Mouse (Mus musculus): ENCODE data around the gene Ngfr.
A peak's percentile ranks its signal among the peaks of the same experiment; 100 is the strongest.

Ngfr gene

DNA sequence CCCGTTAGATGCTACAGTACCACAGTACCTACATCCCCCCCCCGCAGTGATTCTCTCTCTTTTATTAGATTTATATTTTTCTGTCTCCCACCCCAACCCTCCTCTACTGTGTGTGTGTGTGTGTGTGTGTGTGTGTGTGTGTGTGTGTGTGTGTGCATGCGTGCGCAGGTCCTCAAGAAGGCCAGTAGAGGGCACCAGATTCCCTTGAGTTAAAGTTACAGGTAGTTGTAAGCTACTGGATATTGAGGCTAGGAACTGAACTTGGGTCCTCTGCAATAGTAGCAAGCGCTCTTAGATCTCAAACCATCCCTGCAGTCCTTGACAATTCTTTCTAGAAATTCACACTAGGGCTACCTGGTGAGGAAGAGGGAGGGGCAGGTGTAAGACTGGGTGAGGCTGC lies 23.7 kb downstream of the Ngfr start:
- no peak for DNase-seq

DNA sequence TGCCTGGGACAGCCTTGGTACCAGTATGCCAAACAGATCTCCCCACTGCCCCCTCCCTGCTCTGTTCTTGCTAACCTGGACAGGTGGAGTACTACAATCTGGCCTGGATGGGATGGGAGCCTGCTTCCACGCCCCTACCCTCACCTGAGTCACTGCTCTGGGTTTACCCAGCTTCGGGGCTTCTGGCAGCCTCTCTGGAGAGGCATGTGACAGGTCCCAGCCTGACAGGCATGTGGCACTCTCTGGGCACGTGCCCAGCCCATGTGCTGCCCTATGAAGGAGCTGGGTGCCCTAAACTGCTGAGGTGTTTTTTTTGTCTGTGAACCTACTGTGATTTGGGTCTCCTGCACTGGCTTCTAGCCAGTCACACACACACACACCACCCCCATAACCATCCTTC lies 26.8 kb downstream of the Ngfr start:
- no peak for DNase-seq

DNA sequence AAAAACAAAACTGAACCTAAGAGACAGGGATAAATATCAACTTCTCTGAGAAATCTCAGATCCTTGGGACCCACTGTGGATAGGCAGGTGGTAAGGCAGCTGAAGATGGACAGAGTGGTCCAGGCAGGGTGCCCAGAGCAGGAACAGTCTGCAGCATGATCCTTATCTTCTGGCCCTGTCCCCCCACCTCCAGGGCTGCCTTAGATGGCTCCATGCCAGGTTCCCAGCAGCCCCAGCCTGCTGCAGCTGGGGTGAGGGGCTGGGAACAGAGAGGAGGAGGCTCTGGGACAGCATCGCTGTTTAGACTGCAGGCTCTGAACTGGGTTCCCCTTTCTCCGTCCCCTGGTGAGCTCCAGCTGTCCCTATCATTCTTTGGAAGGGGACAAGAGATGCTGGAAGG lies 27.8 kb downstream of the Ngfr start:
- no peak for DNase-seq

DNA sequence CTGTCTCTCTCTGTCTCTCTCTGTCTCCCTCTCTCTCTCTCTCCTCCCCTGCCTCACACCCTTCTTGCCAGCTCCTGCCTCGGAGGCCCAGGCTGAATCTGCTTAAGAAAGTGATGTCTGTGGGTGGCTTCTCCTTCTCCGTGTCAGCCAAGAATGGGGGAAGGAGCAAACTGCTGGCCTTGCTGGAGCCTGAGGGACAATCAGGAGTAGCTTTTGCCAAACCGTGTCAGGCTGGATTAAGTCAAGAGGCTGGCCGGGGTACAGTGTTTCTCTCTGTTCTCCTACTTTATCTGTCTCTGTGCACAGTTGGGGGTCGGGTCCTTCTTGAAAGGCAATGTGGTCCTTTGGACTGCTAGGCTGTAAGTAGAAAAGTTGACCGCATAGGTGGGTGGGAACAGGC lies 29.8 kb downstream of the Ngfr start:
- DNase-seq: no peak

DNA sequence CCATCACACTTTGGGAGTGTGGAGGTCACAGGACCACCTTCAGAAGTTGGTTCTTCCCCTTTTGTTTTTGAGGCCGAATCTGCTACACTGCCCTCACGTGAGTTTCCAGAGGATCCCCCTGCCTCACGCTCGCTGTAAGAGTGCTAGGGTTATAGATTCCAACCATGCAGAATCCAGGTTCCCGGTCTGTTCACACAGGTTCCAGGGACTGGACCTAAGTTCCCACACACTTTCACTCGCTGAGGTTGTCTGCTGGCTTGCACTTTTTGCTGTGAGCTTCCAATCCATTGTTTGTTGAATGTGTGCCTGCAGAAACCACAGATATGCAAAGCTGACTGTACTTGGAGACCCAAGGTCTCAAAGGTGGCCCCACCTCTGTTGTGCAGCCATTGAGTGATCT lies 30.5 kb downstream of the Ngfr start:
- no peak for DNase-seq

DNA sequence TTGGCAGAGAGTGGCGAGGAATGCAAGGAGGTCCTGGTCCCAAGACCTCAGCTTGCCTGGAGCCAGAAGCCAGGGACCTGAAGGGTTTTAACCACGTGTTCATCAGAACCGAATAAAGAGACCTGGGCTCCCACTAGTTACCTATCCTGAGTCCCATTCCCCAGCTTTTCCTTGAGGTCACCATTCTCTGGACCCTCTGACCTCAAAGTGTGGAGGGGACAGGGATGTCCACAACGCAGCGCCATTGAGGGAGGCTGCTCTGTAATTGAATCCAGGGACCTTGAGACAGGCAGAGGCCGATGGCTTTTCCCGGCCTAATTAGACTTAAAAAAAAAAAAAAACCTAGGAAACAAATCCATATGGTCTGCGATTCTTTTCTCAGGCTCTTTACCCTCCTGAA lies 32.3 kb downstream of the Ngfr start:
- no peak for DNase-seq

DNA sequence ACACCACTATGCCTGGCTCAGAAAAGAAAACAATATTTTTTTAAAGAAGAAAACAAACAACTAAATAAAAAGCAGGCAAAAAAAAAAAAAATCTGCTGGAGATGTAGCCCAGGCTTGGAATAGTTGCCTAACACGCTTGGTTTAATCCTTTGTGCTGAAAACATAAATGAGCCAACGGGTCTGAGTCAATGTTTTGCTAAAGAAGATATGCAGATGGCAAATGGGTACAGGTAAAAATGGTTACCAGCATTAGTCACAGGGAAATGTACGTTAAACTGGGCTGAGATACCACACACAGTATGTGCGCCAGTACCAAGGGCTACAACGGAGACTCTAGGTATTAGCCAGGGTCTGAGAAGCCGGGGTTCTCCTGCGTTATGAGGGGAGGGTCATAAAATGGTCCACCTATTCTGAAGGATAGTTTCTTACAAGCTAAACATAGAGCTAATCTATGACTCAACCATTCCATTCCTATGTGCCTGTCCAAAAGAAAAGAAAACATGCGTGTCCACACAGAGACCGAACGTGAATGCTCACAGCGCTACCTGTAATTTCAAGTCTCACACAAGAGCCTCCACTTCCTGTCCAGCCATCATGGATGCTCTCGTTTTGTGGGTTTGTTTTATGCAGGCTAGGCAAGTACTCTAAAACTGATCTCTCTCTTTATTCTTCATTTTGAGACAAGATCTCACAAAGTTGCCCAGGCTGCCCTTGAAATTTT lies 37.1 kb downstream of the Ngfr start:
- DNase-seq: no peak

DNA sequence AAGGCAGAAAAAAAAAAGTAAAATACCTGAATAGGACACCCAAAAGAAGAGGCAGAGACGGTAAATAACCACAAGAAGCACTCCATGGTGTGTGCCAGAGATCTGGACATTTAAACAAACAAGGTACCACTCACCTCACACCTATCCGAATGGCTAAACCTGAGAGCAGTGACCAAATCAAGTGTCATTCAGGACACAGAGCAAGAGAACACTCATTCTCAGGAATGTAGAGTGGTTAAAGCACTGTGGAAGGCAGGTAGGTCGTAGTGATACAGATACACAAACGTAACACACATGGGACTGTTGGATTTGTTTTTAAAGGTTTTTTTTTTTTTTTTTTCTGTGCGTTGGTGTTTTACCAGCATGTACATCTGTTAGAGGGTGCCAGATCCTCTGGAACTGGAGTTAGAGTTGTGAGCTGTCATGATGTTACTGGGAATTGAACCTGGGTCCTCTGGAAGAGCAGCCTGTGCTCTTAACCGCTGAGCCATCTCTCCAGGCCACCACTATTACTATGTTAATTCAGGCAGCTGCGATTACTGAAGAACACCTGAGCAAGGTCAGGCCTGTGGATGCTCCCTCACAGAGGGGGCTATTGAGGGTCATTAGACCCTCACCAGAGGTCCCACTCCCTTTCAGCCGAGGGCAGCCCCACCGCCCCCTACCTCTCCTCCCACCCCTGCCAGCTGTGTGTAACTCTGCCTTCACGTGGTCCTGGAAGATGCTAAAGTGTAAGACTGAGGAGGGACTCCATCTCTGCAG lies 41.3 kb downstream of the Ngfr start:
- no peak for DNase-seq

DNA sequence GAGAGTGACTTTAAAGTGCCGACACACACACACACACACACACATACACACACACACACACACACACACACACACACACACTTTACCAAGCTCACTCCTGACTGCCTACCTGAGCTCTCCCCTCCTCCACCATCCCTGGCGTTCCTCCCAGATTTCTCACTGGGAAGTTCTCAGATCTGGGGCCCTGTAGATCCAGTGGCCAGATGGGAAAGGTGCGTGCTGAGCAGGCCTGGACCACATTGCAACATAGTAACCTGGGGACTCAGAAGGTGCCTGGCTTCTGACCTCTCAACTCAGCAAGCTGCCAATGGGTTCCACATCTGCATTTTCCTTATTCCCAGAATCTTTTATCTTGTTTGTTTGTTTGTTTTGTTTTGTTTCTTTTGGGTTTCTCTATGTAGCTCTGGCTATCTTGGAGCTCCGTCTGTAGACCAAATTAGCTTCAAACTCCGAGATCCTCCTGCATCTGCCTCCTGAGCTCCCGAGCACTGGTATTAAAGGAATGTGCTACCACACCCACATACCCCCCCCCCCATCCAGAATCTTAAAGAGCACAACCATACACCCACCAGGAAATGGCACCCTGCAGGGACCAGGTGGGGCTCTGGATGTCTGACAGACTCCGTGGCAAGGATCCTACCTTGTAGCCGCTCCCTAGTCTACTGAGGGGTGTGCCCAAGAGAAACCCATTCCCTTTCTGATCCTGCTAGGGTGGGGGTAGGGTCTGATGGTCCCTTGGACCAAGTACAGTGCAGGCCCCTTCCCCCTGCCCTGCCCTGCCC lies 42.8 kb downstream of the Ngfr start:
- no peak for DNase-seq

DNA sequence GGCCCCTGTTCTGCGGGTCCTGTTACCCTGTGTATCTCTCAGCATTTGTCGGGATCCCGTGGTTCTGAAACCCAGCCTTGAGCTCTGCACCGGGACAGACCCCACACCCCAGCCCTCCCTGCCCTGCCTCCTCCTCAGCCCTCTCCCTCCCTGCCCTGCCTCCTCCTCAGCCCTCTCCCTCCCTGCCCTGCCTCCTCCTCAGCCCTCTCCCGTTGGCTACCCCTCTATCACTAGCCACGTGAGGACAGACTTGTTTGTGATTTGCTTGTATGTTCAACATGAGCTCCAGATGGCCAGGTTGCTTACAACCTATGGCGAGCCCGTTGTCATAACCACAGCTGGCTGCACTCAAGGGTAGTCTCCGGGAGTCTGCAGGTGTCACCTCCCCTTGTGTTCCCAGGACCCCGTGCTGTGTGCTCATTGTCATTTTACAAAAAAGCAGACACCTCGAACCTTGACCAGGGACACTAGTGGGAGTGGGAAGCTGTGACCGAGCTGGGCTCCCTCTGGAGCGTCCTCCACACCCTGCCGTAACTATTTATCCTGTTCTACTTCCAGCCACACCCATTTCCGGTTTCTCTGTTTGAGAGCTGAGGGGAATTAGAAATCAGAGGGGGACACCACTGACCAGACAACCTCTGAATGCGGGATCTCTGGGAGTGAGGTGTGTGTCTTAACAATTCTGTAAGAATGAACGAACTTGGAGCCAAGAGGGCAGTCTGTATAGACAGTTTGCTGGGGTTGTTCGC lies 46.7 kb downstream of the Ngfr start:
- DNase-seq: no peak

DNA sequence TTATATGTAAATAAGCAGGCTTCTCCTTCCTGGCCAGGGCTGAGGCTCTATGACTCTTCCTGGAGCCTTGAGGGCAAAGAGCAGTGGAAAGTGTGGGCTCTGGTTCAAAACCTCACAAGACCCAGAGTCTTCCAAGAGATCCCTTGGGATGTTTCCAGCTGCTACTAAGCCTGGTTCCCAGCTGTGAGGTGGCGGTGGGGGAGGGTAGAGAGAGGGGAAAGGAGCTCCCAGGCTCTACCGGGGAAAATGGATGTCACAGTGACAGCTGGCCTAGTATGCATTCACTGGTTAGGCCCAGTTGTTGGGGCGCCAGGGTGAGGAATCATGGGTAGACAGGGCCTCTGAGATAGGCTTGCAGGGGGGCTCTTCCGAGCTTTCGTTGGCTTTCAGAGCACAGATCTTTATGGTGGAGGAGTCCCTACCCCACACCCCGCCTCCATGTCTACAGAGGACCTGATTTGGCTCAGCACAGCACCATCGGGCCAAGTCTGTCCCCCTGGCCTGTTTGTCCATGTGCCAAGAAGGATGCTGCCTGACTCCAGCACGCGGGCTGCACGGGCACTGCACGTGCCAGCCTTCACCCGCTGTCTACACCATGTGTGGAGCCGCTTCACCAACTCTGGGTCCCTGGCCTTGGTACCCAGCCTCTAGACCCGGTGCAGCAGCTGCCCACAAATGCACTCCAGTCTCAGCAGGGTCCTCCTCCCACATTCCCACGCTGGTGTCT lies 49.0 kb downstream of the Ngfr start:
- DNase-seq: no peak

DNA sequence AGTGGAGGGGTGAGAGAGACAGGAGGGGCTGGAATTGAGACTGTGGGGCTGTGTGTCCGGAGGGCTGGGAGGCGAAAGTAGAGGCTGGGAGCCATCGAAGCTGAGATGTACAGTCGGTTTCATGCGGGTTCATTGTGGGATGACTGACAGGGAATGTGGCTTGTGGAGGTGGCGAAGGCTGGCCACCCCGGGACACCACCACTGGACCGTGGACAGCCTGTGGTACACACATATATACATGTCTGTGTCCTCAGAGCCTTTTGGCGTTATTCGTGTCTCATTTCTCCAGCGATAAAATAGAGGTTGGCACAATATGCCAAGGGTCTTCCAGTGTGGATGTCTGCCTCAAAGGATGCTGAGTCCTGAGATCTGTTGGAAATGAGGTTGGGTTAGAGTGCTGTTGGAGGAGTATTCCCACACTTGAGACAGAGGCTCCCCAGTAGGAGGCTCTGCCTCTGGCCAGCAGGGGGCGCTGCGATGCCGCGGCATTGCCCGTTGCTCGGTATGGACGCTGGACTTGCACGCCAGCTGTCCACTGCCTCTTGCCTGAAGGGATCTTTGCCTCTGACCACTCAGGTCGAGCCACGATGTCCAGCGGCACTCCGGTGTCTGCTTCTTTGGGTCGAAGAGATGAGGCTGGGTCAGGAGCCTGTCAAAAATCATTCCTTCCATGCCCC lies 53.9 kb downstream of the Ngfr start:
- peak; percentile 93 for DNase-seq

DNA sequence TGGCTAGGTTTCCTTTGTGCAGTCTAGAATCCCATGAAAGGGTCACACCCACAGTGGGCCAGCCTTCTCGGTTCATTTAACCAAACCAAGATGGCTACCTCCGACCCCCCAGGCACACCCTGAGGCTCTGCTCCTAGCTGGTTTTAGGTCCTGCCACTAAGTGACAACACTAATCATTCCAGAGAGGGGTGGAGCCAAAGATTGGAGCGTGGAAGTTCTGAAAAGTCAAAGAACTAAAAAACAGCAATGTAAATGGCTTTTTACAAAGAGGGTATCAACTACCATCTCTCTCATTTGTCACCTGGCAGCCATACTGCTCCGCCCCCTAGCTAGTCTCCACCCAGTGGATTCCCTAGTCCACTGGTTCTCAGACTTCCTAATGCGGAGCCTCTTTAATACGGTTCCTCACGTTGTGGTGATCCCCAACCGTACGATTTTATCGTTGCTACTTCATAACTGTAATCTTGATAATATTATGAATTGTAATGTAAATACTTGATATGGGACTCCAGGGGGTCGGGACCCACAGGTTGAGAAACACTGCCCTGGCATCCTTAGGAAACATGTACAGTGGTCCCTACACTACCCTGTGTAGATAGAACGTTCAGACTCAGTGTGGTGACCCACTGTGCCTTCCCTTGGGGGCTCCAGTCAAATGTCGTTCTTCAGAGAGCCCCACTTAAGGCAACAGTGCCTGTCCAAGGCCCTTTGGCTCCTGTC lies 55.0 kb downstream of the Ngfr start:
- no peak for DNase-seq

DNA sequence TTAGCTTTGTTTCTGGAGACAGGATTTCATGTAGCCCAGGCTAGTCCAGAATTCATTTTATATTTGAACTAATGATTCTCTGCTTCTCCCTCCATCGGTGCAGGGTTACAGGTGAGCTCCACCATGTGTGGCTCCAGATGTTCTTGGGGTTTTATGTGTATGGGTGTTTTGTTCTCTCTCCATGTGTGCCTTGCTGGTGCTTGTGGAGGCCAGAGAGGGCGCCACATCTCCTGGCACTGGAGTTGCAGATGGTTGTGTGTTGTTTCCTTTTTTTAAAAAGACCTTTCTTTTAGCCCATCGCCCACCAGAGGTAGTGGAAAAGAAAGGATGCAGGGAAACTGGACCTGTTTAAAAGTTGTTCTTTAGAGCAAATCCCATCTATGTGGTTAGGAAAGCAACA lies 59.3 kb downstream of the Ngfr start:
- DNase-seq: no peak

DNA sequence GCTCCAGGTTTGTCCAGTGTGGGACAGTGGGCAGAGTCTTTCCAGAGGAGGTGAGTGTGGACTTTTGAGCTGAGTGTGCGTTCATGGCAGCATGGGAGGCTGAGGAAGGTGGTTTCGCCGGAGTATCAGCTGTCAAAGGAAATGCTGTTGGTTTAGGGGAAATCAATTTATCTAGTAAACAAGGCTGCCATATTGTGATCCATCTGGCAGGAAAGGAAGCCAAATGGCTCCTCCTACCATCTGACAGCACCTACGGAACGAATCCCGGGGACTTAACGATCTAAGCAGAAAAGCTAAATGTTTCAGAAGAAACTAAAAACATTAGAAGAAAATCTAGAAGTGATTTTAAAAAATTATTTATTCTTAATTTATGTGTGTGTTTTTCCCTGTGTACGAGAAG lies 60.2 kb downstream of the Ngfr start:
- no peak for DNase-seq

DNA sequence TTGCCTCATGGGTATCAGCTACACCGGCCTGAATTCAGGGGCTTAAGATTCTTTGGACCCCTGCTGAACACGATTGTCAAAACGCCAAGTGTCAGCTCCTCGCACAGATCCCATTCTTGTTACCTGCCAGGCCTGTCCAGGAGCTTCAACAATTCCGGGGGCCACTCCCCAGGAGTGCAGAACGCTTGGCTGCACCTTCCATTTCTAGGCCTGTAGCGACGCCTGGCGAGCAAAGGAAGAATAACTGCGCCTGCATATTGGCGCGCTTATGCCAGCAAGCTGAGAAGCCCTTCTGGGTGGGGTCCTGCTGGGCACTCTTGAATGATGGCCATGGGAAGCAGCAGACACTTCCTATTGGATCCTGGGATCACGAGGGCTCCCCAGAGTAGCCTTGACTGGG lies 66.0 kb downstream of the Ngfr start:
- DNase-seq: peak; percentile 84

DNA sequence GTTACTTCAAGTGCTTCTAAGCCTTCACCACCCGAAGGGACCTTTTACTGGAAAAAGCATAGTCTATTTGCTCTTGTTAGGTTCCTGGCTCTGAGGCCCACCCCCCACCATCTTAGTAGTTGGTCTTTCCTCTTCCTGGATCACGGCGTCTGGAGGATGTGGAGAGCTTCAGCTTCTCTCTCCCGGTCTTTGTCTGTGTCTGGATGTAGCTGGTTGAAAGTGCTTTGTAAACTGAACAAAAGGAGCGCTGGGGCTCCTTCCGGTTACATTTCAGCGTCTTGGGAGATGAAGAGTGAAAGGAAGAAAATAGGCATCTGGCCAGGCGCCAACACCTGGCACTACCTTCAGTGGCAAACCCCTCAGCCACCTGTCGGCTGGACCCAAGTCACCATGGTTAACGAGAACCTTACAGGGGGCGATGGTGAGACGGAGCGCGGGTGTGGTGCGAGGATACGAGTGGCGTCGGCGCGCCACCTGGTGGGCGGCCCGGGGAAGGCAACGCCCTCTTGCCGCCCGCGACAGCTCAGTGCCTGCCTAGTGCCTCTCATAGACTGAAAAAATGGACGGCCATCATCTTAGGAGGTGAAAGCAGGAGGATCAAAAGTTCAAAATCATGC lies 67.0 kb downstream of the Ngfr start:
- peak; percentile 92 for DNase-seq

DNA sequence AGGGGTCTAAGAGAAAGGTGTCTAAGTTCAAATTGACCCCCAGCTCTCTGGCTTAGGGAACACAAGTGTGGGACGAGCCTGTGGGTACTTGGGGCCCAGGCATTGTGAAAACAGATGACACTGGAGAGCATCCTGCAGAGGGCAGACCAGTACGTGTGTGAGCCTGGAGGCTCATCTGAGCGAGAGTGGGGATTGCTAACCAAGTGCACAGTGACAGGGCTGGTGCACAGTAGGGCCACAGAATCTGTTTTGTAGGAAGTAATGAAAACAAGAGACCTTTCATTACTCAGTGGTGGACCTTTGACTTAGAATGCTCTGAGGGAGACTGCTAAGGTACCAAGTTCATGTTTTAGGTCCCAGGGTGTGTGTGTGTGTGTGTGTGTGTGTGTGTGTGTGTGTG lies 67.5 kb downstream of the Ngfr start:
- no peak for DNase-seq

DNA sequence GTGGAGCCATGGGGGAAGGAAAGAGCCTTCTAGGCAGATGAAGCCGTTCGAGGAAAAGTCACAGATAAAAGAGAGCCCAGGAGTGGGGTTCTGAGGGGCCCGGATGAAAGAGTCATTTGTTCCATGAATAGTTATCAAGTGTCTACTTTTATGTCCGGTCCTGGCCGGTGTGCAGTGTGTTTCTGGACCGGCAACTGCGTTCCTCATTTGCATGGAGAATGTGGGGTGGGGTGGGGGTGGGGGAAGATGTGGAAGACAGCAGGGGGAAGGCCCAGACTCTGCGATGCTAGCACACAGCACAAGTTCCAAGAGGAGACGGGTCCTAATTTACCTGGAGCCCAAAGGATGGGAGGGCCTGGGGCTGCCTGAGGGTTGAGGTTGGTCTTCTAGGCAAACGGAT lies 68.2 kb downstream of the Ngfr start:
- DNase-seq: no peak
